Mouse (Mus musculus): Measurements from ENCODE around the gene Plekhm2. TPM values are rescaled to one million over a fixed set of nuclear protein-coding genes. Genes with fewer than 3 reads are reported as not detected.

Gene Plekhm2
- polyA plus RNA-seq (2016; fragmentation: Nextera tagmentation; extraction: Ambion mirVana) = 4.9 and 5.2 TPM in 2 replicates

DNA sequence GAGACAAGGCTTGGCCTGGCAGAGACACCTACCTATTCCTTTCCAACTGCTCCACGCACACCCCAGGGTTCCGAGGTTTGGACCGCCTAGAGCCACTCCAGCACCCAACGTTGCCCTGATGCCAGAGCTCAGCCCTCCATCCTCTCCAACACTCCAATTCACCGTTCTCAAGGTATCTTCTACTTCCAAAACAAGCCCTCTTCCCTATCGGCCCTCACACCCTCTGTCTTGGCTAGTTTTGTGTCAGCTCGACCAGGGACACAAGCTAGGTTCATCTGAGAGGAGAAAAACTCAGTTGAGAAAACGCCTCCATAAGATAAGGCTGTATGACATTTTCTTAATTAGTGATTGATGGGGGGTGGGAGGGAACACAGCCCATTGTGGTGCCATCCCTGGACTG is at the start of gene Plekhm2:
TSS of gene Plekhm2 (minus strand) at position 101 of the 400 bp plus-strand sequence.
- DNase-seq (ENCODE audit: low spot score) = no peak
- Histone ChIP-seq H3K36me3 (replicated peaks) (peaks cover 23% of the 10 kb centered on the region), H3K9me3 (no peaks in the 10 kb centered on the region), H3K27me3 (replicated peaks; ENCODE audit: low read depth, poor library complexity, severe bottlenecking) (no peaks in the 10 kb centered on the region), H3K4me3 (peak within 1 kb of the TSS; percentile 93), H3K4me1 (peaks cover 20% of the 10 kb centered on the region), H3K27ac (replicated peaks) (peak within 1 kb of the TSS; percentile 91)
- 75% methylated on average over 8 of the region's 8 CpGs for WGBS

DNA sequence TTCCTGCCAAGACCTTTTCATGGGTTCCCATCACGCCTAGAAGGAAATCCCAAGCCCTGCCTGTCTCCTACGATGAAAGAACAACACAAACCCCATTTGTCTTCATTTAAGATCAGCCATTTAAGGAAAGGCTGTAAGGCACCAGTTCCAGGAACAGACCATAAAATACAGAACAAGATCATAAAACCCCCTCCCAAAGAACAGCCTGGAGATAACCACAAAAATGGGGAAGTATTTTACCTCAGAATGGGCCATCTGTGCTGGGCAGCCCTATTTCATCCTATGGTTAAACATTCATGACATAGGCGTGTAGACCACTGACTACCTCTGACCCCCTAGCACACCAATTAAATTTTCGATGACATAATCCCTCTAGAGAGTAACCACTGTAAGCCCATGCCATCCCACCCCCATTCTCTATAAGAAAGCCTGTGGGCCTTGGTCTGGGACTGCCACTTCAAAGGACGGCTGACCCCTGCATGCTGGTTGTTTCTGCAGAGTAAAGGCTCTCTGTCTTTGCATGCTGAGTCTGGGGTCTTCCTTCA is 49.0 kb upstream of the Plekhm2 start:
- Histone ChIP-seq H3K9me3 (no peaks in the 10 kb centered on the region), H3K36me3 (replicated peaks) (peaks cover 82% of the 10 kb centered on the region), H3K4me1 (peaks cover 30% of the 10 kb centered on the region), H3K4me3 (no peak overlapping the region), H3K27me3 (replicated peaks; ENCODE audit: low read depth, poor library complexity, severe bottlenecking) (no peaks in the 10 kb centered on the region), H3K27ac (replicated peaks) (no peak overlapping the region)
- no peak for DNase-seq (ENCODE audit: low spot score)
- 89% methylated on average over 5 of the region's 5 CpGs for WGBS

DNA sequence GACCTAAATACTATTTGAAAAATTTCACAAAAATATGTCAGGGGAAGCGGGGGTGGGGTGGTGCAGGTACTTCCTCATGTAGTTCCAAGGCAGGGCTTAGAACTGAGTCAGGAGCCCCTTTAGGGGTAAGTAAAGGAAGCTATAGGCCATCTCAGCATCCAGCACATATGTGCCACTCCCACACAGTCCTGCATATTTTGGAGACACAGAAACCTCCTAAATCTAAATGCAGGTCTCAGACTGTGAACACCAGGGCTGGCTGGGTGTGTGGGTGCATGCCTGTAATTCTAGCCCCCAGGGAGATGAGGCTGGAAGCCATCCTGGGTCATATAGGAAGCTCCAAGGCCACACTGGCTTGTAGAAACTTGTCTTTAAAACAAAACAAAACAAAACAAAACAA is 46.6 kb upstream of the Plekhm2 start:
- peaks cover 88% of the 10 kb centered on the region for H3K36me3 ChIP-seq (replicated peaks)
- 94% methylated on average over 1 of the region's 1 CpGs for WGBS
- no peak for DNase-seq (ENCODE audit: low spot score)
- H3K4me1 ChIP-seq = peaks cover 23% of the 10 kb centered on the region
- H3K27me3 ChIP-seq (replicated peaks; ENCODE audit: low read depth, poor library complexity, severe bottlenecking) = no peaks in the 10 kb centered on the region
- no peaks in the 10 kb centered on the region for H3K9me3 ChIP-seq
- H3K27ac ChIP-seq (replicated peaks) = no peak overlapping the region
- no peak overlapping the region for H3K4me3 ChIP-seq

- Histone ChIP-seq H3K4me1 (0 out of 2 replicates have a peak, but pooled peaks cover 2% of the 10 kb centered on the region), H3K9me3 (no peaks in the 10 kb centered on the region), H3K4me3 (no peak overlapping the region), H3K27me3 (replicated peaks; ENCODE audit: low read depth, poor library complexity, severe bottlenecking) (no peaks in the 10 kb centered on the region), H3K27ac (replicated peaks) (no peak overlapping the region), H3K36me3 (replicated peaks) (peaks cover 100% of the 10 kb centered on the region)
- DNase-seq (ENCODE audit: low spot score) = no peak
- 95% methylated on average over 2 of the region's 2 CpGs for WGBS
These were observed 44.3 kb upstream of the Plekhm2 start for GRCm38 (mm10) chr4:141708971-141709370.

DNA sequence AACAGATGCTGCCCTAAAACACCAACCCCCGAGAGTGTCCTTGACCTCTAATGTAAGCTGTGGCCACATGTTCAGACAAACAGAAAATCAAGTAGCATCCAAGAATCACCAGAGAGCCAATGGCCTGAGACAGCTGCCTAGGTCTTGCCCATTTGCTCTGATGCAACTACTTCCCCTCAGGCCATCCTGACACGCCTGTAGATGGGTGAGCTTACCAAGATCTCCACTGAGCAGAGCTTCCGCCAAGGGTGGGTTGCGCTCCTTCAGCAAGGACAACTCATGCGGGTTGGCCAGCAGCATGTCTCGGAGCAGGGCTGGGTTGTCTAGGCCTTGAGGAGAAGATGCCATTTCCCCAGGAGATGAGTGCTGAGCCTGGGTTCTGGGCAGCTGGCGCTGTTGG is 43.3 kb upstream of the Plekhm2 start:
- Histone ChIP-seq H3K4me1 (no peaks in the 10 kb centered on the region), H3K27ac (replicated peaks) (no peak overlapping the region), H3K9me3 (no peaks in the 10 kb centered on the region), H3K27me3 (replicated peaks; ENCODE audit: low read depth, poor library complexity, severe bottlenecking) (no peaks in the 10 kb centered on the region), H3K36me3 (replicated peaks) (peaks cover 100% of the 10 kb centered on the region), H3K4me3 (no peak overlapping the region)
- no peak for DNase-seq (ENCODE audit: low spot score)
- WGBS = 92% methylated on average over 7 of the region's 7 CpGs

- Histone ChIP-seq H3K9me3 (no peaks in the 10 kb centered on the region), H3K27ac (replicated peaks) (no peak overlapping the region), H3K4me1 (no peaks in the 10 kb centered on the region), H3K27me3 (replicated peaks; ENCODE audit: low read depth, poor library complexity, severe bottlenecking) (no peaks in the 10 kb centered on the region), H3K4me3 (no peak overlapping the region), H3K36me3 (replicated peaks) (peaks cover 100% of the 10 kb centered on the region)
- DNase-seq (ENCODE audit: low spot score) = no peak
- 89% methylated on average over 4 of the region's 4 CpGs for WGBS
These were observed 40.6 kb upstream of the Plekhm2 start for GRCm38 (mm10) chr4:141705331-141705730.

DNA sequence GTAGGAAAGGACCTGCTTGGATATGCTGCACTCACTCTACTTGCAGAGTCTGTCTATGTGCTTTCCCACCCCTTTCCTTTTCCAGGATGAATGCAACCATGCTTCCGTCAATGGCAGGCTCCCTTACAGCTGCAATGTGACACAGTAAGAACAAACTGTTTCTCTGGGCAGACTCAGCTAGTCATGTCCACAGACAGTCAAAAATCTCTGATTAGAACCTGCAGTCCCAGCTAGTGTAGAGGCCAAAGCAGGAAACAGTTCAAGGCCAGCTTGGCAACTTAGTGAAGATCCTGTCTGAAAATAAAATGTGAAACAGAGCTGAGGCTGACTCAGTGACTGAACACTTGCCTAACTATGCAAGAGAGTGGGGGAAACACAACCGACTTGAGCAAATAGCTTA is 39.9 kb upstream of the Plekhm2 start:
- Histone ChIP-seq H3K36me3 (replicated peaks) (peaks cover 100% of the 10 kb centered on the region), H3K27ac (replicated peaks) (no peak overlapping the region), H3K4me1 (no peaks in the 10 kb centered on the region), H3K4me3 (no peak overlapping the region), H3K27me3 (replicated peaks; ENCODE audit: low read depth, poor library complexity, severe bottlenecking) (no peaks in the 10 kb centered on the region), H3K9me3 (no peaks in the 10 kb centered on the region)
- WGBS = 92% methylated on average over 2 of the region's 2 CpGs
- no peak for DNase-seq (ENCODE audit: low spot score)

- no peak for DNase-seq (ENCODE audit: low spot score)
- Histone ChIP-seq H3K4me3 (no peak overlapping the region), H3K4me1 (no peaks in the 10 kb centered on the region), H3K27ac (replicated peaks) (no peak overlapping the region), H3K9me3 (no peaks in the 10 kb centered on the region), H3K36me3 (replicated peaks) (peaks cover 100% of the 10 kb centered on the region), H3K27me3 (replicated peaks; ENCODE audit: low read depth, poor library complexity, severe bottlenecking) (no peaks in the 10 kb centered on the region)
- WGBS = 95% methylated on average over 8 of the region's 8 CpGs
These were observed 30.0 kb upstream of the Plekhm2 start for GRCm38 (mm10) chr4:141694719-141695118.

DNA sequence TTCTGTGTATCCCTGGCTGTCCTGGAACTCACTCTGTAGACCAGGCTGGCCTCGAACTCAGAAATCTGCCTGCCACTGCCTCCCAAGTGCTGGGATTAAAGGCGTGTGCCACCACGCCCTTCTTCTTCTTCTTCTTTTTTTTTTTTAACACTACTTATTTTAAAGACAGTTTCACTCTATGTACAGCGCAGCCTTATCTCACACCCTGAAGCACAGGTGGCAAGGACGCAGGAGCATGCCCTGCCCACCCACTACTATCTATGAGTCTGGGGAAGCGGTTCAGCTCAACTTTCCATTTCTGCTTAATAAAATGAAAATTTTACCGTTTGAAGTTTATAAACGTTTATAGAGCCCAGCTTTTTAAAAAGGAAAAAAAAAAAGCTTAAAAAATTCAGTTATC is 23.8 kb upstream of the Plekhm2 start:
- DNase-seq (ENCODE audit: low spot score) = no peak
- Histone ChIP-seq H3K27ac (replicated peaks) (no peak overlapping the region), H3K4me3 (no peak overlapping the region), H3K4me1 (no peaks in the 10 kb centered on the region), H3K36me3 (replicated peaks) (peaks cover 95% of the 10 kb centered on the region), H3K9me3 (no peaks in the 10 kb centered on the region), H3K27me3 (replicated peaks; ENCODE audit: low read depth, poor library complexity, severe bottlenecking) (no peaks in the 10 kb centered on the region)
- 96% methylated on average over 8 of the region's 8 CpGs for WGBS

DNA sequence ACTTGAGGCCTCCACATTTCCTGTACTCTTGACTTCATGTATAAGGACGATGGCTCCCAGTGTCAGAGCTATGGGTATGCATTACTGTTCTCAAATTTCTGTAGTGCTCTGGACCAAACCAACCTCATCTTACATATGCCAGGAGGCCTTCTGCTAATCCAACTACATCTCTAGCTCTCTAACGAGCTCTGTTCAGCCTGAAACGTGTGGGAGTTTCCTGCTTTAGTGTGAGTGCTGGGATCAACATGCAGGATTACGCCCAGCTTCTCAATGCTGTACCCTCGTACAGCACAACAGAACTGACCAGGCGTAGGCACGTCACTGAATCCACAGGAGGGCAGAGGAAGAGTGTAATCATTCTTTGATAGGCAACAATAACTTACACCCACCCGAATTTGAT is 21.8 kb upstream of the Plekhm2 start:
- no peak for DNase-seq (ENCODE audit: low spot score)
- peaks cover 9% of the 10 kb centered on the region for H3K4me1 ChIP-seq
- H3K27ac ChIP-seq (replicated peaks) = no peak overlapping the region
- H3K27me3 ChIP-seq (replicated peaks; ENCODE audit: low read depth, poor library complexity, severe bottlenecking) = no peaks in the 10 kb centered on the region
- no peaks in the 10 kb centered on the region for H3K9me3 ChIP-seq
- H3K36me3 ChIP-seq (replicated peaks) = peaks cover 92% of the 10 kb centered on the region
- H3K4me3 ChIP-seq = no peak overlapping the region
- 82% methylated on average over 8 of the region's 8 CpGs for WGBS

DNA sequence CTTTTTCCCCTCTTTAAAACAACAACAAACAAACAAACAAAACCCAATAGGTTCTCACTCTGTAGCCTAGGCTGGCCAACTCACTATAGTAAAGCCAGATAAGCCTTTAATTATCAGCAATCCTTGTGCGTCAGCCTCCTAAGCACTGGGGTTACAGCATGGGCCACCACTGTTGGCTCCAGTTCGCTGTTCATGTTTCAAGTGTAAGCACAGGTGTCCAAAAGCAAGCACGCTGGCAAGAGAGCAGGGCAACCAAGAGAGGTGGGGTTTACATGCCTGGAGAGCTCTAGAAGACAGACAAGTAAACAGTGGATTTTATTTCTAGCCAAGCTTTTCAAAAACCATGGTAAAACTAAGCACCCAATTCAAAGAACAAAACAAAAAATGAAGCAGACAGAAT is 21.4 kb upstream of the Plekhm2 start:
- Histone ChIP-seq H3K4me3 (no peak overlapping the region), H3K36me3 (replicated peaks) (peaks cover 89% of the 10 kb centered on the region), H3K4me1 (peaks cover 11% of the 10 kb centered on the region), H3K9me3 (no peaks in the 10 kb centered on the region), H3K27me3 (replicated peaks; ENCODE audit: low read depth, poor library complexity, severe bottlenecking) (no peaks in the 10 kb centered on the region), H3K27ac (replicated peaks) (no peak overlapping the region)
- no peak for DNase-seq (ENCODE audit: low spot score)
- WGBS = 90% methylated on average over 3 of the region's 3 CpGs

DNA sequence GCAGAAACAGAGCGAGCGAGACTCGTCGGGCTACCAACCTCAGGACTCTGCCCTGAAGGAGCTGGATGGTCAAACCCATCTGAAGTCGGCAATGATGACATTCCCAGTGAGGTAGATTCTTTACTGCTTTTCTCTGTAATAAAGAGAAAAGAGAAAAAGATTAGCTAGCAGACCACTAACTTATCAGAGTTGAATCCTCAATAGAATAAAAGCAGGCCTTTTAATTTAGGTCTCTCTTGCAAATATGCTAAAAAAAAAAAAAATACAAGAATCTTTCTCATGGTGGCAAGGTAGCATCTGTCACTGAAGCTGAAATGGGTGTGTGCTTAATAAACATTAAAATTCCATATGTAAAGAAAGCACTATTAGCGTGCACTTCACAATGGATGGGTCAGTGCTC is 20.8 kb upstream of the Plekhm2 start, which contains the start of gene Rsc1a1:
TSS of gene Rsc1a1 (minus strand) at position 101 of the 400 bp plus-strand sequence.
- Histone ChIP-seq H3K27ac (replicated peaks) (no peak within 1 kb of the TSS), H3K4me3 (no peak within 1 kb of the TSS), H3K9me3 (no peaks in the 10 kb centered on the region), H3K4me1 (peaks cover 17% of the 10 kb centered on the region), H3K27me3 (replicated peaks; ENCODE audit: low read depth, poor library complexity, severe bottlenecking) (no peaks in the 10 kb centered on the region), H3K36me3 (replicated peaks) (peaks cover 87% of the 10 kb centered on the region)
- DNase-seq (ENCODE audit: low spot score) = no peak
- WGBS = 95% methylated on average over 6 of the region's 6 CpGs

DNA sequence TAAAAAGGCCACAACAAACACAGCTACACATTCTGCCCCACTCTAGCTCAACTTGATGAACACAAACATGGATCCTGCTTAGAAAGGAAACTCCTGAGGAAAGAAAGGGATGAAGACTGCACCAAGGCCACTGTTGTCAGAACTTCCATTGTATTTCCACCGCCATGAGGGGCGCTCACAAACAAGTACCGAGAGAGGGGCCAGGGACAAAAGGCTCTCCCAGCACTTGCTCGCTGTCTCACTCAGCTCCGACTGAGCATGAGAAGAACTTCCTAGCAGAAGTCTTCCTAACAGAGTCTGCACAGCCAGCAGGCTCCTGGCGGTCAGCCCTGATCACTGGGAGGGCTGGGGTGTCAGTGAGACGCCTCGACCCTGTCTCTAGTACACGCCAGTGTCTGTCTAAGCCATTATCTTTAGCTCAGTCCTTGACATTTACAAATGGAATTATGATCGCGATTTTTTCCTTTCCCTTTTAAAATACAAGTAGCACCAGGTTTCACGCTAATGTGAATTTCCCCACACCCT is 18.1 kb upstream of the Plekhm2 start:
- Histone ChIP-seq H3K27me3 (replicated peaks; ENCODE audit: low read depth, poor library complexity, severe bottlenecking) (no peaks in the 10 kb centered on the region), H3K9me3 (no peaks in the 10 kb centered on the region), H3K36me3 (replicated peaks) (peaks cover 62% of the 10 kb centered on the region), H3K4me3 (no peak overlapping the region), H3K4me1 (peaks cover 36% of the 10 kb centered on the region), H3K27ac (replicated peaks) (no peak overlapping the region)
- 74% methylated on average over 12 of the region's 12 CpGs for WGBS
- DNase-seq (ENCODE audit: low spot score) = no peak

All from embryonic facial prominence, embryonic 10.5 days (tissue).